ENCODE assay signal across 12 mouse cellular contexts in genomic region chr6:77604642-77605392, GRCm38 (mm10).
"Had no signal": no experiment of that assay in that cellular context is flagged by ENCODE, and none has a peak within 500 bp of the region (broad histone marks: within the 10 kb centered on the region; RNA-seq: fewer than 3 reads in every experiment).

No protein-coding gene starts in this region.

- H3K9ac ChIP-seq: limb, embryonic 15.5 days; liver, embryonic 13.5 days; liver, postnatal 0 days; lung, embryonic 15.5 days; midbrain, embryonic 12.5 days had no signal

- H3K27ac ChIP-seq: limb, embryonic 15.5 days; liver, embryonic 13.5 days; lung, embryonic 15.5 days; midbrain, embryonic 12.5 days had no signal

- H3K4me3 ChIP-seq: limb, embryonic 15.5 days; liver, embryonic 13.5 days; lung, embryonic 15.5 days; midbrain, embryonic 12.5 days had no signal

- H3K9me3 ChIP-seq: limb, embryonic 15.5 days; liver, embryonic 13.5 days; lung, embryonic 15.5 days; midbrain, embryonic 12.5 days had no signal

- H3K4me1 ChIP-seq: limb, embryonic 15.5 days; liver, embryonic 13.5 days; lung, embryonic 15.5 days; midbrain, embryonic 12.5 days had no signal

- H3K4me2 ChIP-seq: limb, embryonic 15.5 days; liver, embryonic 13.5 days; lung, embryonic 15.5 days; midbrain, embryonic 12.5 days had no signal

- H3K27me3 ChIP-seq: limb, embryonic 15.5 days; liver, embryonic 13.5 days; lung, embryonic 15.5 days; midbrain, embryonic 12.5 days had no signal

- DNase-seq: left cerebral cortex, postnatal 4 days; liver, embryonic 13.5 days; liver, postnatal 0 days; right cerebral cortex, adult 18-20 months; right cerebral cortex, postnatal 25 days; thymus, postnatal 36 days had no signal

- ATAC-seq: hindbrain, embryonic 16.5 days; inflammation-experienced regulatory T-cells, adult 6 months; intestine, postnatal 0 days; liver, postnatal 0 days had no signal

- H3K36me3 ChIP-seq: limb, embryonic 15.5 days; liver, embryonic 13.5 days; lung, embryonic 15.5 days had no signal
